Mouse (Mus musculus) C2C12 (cell line): ENCODE measurements around the gene Sobp. TPM values are rescaled to one million over a fixed set of nuclear protein-coding genes. Genes with fewer than 3 reads are reported as not detected.

Experiments used
- H3K27me3 ChIP-seq: one replicate; pipeline ENCODE4 v1.6.1; 2011; ENCODE audit not compliant: control insufficient read depth, insufficient read depth, insufficient read length
- H3K36me3 ChIP-seq: one replicate; pipeline ENCODE4 v1.6.1; 2011; ENCODE audit not compliant: control insufficient read depth, insufficient read depth
- H3K4me3 ChIP-seq: one replicate; pipeline ENCODE4 v1.5.1; 2011; ENCODE audit warnings: mild to moderate bottlenecking, control low read depth; ENCODE audit not compliant: poor library complexity, insufficient read depth, severe bottlenecking
- H3K79me2 ChIP-seq: one replicate; pipeline ENCODE4 v1.6.1; 2011; ENCODE audit not compliant: control insufficient read depth, insufficient read depth
- H3K79me3 ChIP-seq: one replicate; pipeline ENCODE4 v1.6.1; 2011; ENCODE audit warnings: low read depth, control low read depth
- H3ac ChIP-seq: one replicate; pipeline ENCODE3; 2011; ENCODE audit warnings: low read depth; ENCODE audit not compliant: control insufficient read depth, insufficient read length
- CEBPB ChIP-seq: IDR thresholded peaks from one replicate; pipeline ENCODE4 v1.6.1; 2011; ENCODE audit warnings: low read depth, mild to moderate bottlenecking, control low read depth, moderate library complexity
- CTCF ChIP-seq: IDR thresholded peaks from one replicate; pipeline ENCODE4 v1.5.1; 2011; ENCODE audit not compliant: control insufficient read depth, insufficient read depth, insufficient read length
- FOSL1 ChIP-seq: IDR thresholded peaks from one replicate; pipeline ENCODE4 v1.8.0; 2011; ENCODE audit warnings: mild to moderate bottlenecking, low read length; ENCODE audit not compliant: poor library complexity, insufficient read depth, severe bottlenecking
- MAX ChIP-seq: IDR thresholded peaks from one replicate; pipeline ENCODE4 v1.6.1; 2011; ENCODE audit warnings: mild to moderate bottlenecking, control low read depth
- MYOD1 ChIP-seq: IDR thresholded peaks from one replicate; pipeline ENCODE4 v1.6.1; 2011; ENCODE audit warnings: low read depth; ENCODE audit not compliant: control insufficient read depth, insufficient read length
- MYOG ChIP-seq: IDR thresholded peaks from one replicate; pipeline ENCODE4 v1.6.1; 2011; ENCODE audit not compliant: control insufficient read depth, insufficient read length; ENCODE audit errors: extremely low read depth
- USF1 ChIP-seq: IDR thresholded peaks from one replicate; pipeline ENCODE4 v1.6.1; 2011; ENCODE audit warnings: low read depth, mild to moderate bottlenecking, control low read depth, moderate library complexity
- polyA plus RNA-seq: library from polyadenylated mRNA; unstranded; fragments of >200 nt; fragmentation: generic; extraction: Trizol; gene quantifications from one replicate; pipeline ENCODE4 v1.2.1, GENCODE M21; 2012; ENCODE audit warnings: missing spikeins

Gene Sobp
- polyA plus RNA-seq, 1 experiment: 1.2 TPM

DNA sequence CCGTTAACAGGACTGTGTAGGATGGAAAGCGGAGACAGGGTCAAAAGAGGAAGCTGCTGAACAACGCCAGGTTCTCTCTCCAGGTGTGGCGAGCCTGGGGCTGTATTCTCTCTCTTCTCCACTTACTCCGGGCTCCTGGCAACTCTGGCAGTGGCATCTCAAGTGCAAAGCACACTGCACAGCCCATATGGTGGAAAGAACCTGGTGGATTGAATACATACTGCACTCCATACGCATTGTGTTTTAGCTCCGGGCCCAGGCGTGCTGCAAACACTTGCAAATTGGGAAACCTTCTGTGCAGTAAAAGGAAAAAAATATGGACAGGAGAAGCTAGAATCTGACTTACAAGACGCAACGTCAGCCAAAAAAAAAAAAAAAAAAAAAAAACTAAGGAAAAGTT is 80.9 kb downstream of the Sobp start:
- no peak overlapping the region for H3ac ChIP-seq
- no peaks in the 10 kb centered on the region for H3K27me3 ChIP-seq
- H3K79me3 ChIP-seq: no peaks in the 10 kb centered on the region
- no peak overlapping the region for H3K4me3 ChIP-seq
- H3K36me3 ChIP-seq: no peaks in the 10 kb centered on the region
- no peaks in the 10 kb centered on the region for H3K79me2 ChIP-seq
- TF ChIP-seq MAX (no peak), MYOG (no peak), FOSL1 (no peak), CTCF (no peak), MYOD1 (no peak), USF1 (no peak), CEBPB (no peak)

DNA sequence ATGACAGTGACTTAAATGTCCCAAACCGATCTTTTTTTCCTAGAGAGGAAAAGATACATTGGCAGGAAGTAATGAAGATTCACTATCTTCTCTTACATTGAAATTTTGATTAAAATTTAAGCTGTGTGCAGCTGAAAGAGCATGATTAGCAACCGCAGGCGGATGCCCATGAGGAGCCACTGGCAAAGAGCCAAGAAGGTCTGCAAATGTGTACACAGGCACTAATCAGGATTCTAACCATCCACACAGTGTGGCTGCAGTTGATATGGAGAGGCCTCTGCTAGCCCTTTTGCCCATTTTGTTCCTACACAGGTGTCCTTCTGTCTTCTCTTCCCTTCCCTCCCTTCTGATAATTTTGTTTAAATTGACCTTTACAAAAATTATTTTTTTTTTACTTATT is 84.3 kb downstream of the Sobp start:
- TF ChIP-seq CEBPB (no peak), CTCF (no peak), MYOG (no peak), MYOD1 (no peak), MAX (no peak), FOSL1 (no peak), USF1 (no peak)

DNA sequence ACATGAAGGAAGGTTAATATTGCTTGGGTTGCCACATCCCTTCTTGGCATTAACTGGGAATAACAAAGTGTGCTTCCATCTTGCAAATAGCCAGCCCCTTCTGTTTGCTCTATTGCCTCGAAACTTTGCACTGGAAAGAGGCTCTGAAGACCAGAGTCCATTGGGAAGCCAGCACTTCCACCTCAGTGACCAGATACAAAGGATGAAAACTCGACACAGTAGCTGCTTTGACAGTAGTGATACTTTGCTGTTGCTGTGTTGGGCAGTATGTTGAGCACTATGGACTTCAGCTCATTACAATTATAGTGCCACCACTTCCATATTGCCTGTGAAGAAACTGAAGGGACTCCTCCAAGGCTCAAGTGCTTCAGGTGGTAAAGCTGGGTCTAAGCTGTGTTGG is 86.9 kb downstream of the Sobp start:
- no peak overlapping the region for H3ac ChIP-seq
- no peaks in the 10 kb centered on the region for H3K79me2 ChIP-seq
- H3K36me3 ChIP-seq: no peaks in the 10 kb centered on the region
- no peak for TF ChIP-seq MYOD1
- no peaks in the 10 kb centered on the region for H3K79me3 ChIP-seq
- no peak overlapping the region for H3K4me3 ChIP-seq
- no peaks in the 10 kb centered on the region for H3K27me3 ChIP-seq

More for the DNA sequence above, 84.3 kb downstream of the Sobp start:
- Histone ChIP-seq H3K36me3 (no peaks in the 10 kb centered on the region), H3K27me3 (no peaks in the 10 kb centered on the region), H3ac (no peak overlapping the region), H3K4me3 (no peak overlapping the region), H3K79me2 (no peaks in the 10 kb centered on the region), H3K79me3 (no peaks in the 10 kb centered on the region)

DNA sequence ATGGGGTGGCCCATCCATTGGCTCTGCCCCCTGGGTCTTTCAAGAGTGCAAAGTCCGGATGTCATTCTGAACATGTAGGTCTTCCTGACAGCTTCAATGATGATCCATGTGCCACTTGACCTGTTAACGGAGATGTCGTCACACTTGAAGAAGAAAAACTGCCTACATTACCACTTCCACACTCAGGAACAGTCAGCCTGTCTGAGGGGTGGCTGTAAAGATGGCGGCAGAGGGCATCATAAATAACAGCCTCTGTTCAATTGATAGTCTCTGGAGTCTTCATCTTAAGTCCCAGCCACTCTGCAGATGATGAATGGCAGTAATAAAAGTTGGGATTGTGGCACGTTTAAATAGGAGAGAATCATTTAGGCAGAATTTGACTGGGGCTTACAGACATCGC is 87.4 kb downstream of the Sobp start:
- Histone ChIP-seq H3K79me3 (no peaks in the 10 kb centered on the region), H3ac (no peak overlapping the region), H3K27me3 (no peaks in the 10 kb centered on the region), H3K36me3 (no peaks in the 10 kb centered on the region), H3K79me2 (no peaks in the 10 kb centered on the region), H3K4me3 (no peak overlapping the region)
- TF ChIP-seq MYOD1 (no peak), MYOG (no peak), CEBPB (no peak), MAX (no peak), USF1 (no peak), FOSL1 (no peak), CTCF (no peak)

DNA sequence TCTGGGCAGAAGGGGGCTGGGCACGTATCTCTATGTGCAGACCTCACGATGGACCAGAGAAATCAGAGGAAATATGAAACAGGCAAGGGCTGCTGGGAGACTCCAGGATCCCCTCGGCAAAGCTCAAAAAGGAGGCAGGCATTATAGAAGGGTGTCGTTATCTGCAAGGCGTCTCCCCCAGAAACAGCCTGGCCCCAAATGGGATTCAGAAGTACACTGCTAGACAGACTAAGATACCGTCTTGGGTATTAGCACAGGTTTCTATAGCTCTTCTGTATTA is 90.3 kb downstream of the Sobp start:
- Histone ChIP-seq H3K79me3 (no peaks in the 10 kb centered on the region), H3ac (no peak overlapping the region), H3K27me3 (no peaks in the 10 kb centered on the region), H3K36me3 (no peaks in the 10 kb centered on the region), H3K79me2 (no peaks in the 10 kb centered on the region), H3K4me3 (no peak overlapping the region)
- TF ChIP-seq MAX (no peak), FOSL1 (no peak), USF1 (no peak), MYOG (no peak), CEBPB (no peak), CTCF (no peak), MYOD1 (no peak)

DNA sequence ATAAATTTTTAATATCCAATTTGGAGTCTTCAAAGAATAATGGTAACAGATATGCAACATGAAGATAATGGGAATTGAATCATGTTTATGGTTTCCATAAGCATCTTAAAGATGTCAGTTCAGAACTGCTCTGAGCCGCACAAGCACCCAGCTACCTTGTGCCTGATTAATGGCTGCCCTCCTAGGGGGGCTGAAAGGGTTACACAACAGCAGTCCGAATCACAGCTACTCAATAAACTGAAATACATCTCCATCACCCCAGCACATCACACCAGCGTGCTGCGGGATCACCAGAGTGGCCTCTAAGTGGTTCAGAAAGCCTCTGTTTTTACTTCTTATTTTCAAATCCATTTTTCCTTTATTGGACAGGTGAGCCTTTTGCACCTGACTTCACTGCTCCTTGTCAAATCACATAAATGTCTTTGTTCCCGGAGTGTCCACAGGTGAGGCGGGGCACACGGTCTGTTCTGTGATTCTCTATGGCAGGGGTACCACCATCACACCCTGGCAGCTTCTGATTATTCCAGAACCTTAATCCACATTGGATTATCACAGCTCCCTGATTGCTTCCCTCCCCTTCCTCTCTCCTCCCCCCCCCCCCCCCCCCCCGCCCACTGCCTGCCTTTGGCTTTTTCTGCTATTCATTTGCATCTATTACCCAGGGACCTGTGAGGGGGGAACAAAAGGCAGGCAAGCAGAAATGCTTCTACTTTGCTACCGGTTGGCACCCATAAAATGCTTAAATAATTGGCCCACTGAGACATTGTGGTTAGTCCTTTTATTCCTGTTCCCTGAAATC is 90.8 kb downstream of the Sobp start:
- H3ac ChIP-seq: no peak overlapping the region
- no peaks in the 10 kb centered on the region for H3K79me3 ChIP-seq
- no peaks in the 10 kb centered on the region for H3K79me2 ChIP-seq
- no peak overlapping the region for H3K4me3 ChIP-seq
- H3K27me3 ChIP-seq: no peaks in the 10 kb centered on the region
- no peaks in the 10 kb centered on the region for H3K36me3 ChIP-seq
- TF ChIP-seq MYOD1: no peak
- no peak for TF ChIP-seq MYOG
- TF ChIP-seq MAX: no peak
- TF ChIP-seq CTCF: no peak
- no peak for TF ChIP-seq FOSL1
- no peak for TF ChIP-seq CEBPB
- TF ChIP-seq USF1: no peak
